Mouse (Mus musculus): ENCODE results near the gene Mcrip1. TPM values are rescaled to one million over a fixed set of nuclear protein-coding genes. Genes with fewer than 3 reads are reported as not detected.
A peak's percentile ranks its signal among the peaks of the same experiment; 100 is the strongest.

Mcrip1 gene
- polyA plus RNA-seq, 1 experiment from 2014 or later: 252 TPM

- WGBS: 84% methylated on average over 7 of the region's 7 CpGs
- no peak for ATAC-seq (ENCODE audit: insufficient number of reproducible peaks, low FRiP score, low TSS enrichment, low read depth)
Observed at GRCm38 (mm10) chr11:120577211-120578023, 27.9 kb upstream of the Mcrip1 start.

GRCm38 (mm10) chr11:120576365-120576981 lies 26.9 kb upstream of the Mcrip1 start:
- peaks cover 26% of the 10 kb centered on the region for H3K36me3 ChIP-seq (ENCODE audit: control insufficient read depth, insufficient read depth, low read length)
- no peak overlapping the region for H3K4me2 ChIP-seq (ENCODE audit: low read depth, severe bottlenecking)
- H3K27ac ChIP-seq (replicated peaks; ENCODE audit: low read depth, low read length): no peak overlapping the region
- whole genome bisulfite sequencing: 87% methylated on average over 3 of the region's 3 CpGs
- ATAC-seq (ENCODE audit: insufficient number of reproducible peaks, low FRiP score, low TSS enrichment, low read depth) (no peak), DNase-seq (ENCODE audit: low spot score) (no peak)
- H3K4me1 ChIP-seq (ENCODE audit: control insufficient read depth, insufficient read depth, low read length): peaks cover 12% of the 10 kb centered on the region
- H3K9ac ChIP-seq (ENCODE audit: low read length): no peak overlapping the region
- no peaks in the 10 kb centered on the region for H3K9me3 ChIP-seq (ENCODE audit: control insufficient read depth, low read length)
- no peaks in the 10 kb centered on the region for H3K27me3 ChIP-seq (ENCODE audit: control insufficient read depth, insufficient read depth, low read length)
- no peak overlapping the region for H3K4me3 ChIP-seq (ENCODE audit: low read depth, low read length)

More at GRCm38 (mm10) chr11:120577211-120578023, 27.9 kb upstream of the Mcrip1 start:
- Histone ChIP-seq H3K27ac (replicated peaks; ENCODE audit: low read depth, low read length) (no peak overlapping the region), H3K27me3 (ENCODE audit: control insufficient read depth, insufficient read depth, low read length) (no peaks in the 10 kb centered on the region), H3K4me3 (ENCODE audit: low read depth, low read length) (no peak overlapping the region), H3K4me2 (ENCODE audit: low read depth, severe bottlenecking) (no peak overlapping the region), H3K9ac (ENCODE audit: low read length) (no peak overlapping the region), H3K36me3 (ENCODE audit: control insufficient read depth, insufficient read depth, low read length) (peaks cover 26% of the 10 kb centered on the region), H3K9me3 (ENCODE audit: control insufficient read depth, low read length) (no peaks in the 10 kb centered on the region), H3K4me1 (ENCODE audit: control insufficient read depth, insufficient read depth, low read length) (peaks cover 12% of the 10 kb centered on the region)
- no peak for DNase-seq (ENCODE audit: low spot score)

GRCm38 (mm10) chr11:120575940-120576339 lies 26.4 kb upstream of the Mcrip1 start:
- no peak overlapping the region for H3K27ac ChIP-seq (replicated peaks; ENCODE audit: low read depth, low read length)
- H3K4me3 ChIP-seq (ENCODE audit: low read depth, low read length): no peak overlapping the region
- H3K9ac ChIP-seq (ENCODE audit: low read length): no peak overlapping the region
- no peaks in the 10 kb centered on the region for H3K27me3 ChIP-seq (ENCODE audit: control insufficient read depth, insufficient read depth, low read length)
- ATAC-seq (ENCODE audit: insufficient number of reproducible peaks, low FRiP score, low TSS enrichment, low read depth) (no peak), DNase-seq (ENCODE audit: low spot score) (no peak)
- no peak overlapping the region for H3K4me2 ChIP-seq (ENCODE audit: low read depth, severe bottlenecking)
- H3K4me1 ChIP-seq (ENCODE audit: control insufficient read depth, insufficient read depth, low read length): peaks cover 16% of the 10 kb centered on the region
- no peaks in the 10 kb centered on the region for H3K9me3 ChIP-seq (ENCODE audit: control insufficient read depth, low read length)
- H3K36me3 ChIP-seq (ENCODE audit: control insufficient read depth, insufficient read depth, low read length): peaks cover 31% of the 10 kb centered on the region

GRCm38 (mm10) chr11:120575046-120575445 lies 25.5 kb upstream of the Mcrip1 start:
- no peak overlapping the region for H3K4me2 ChIP-seq (ENCODE audit: low read depth, severe bottlenecking)
- no peaks in the 10 kb centered on the region for H3K27me3 ChIP-seq (ENCODE audit: control insufficient read depth, insufficient read depth, low read length)
- H3K27ac ChIP-seq (replicated peaks; ENCODE audit: low read depth, low read length): no peak overlapping the region
- peaks cover 13% of the 10 kb centered on the region for H3K4me1 ChIP-seq (ENCODE audit: control insufficient read depth, insufficient read depth, low read length)
- no peak for DNase-seq (ENCODE audit: low spot score)
- H3K9me3 ChIP-seq (ENCODE audit: control insufficient read depth, low read length): no peaks in the 10 kb centered on the region
- 90% methylated on average over 2 of the region's 2 CpGs for WGBS
- H3K4me3 ChIP-seq (ENCODE audit: low read depth, low read length): no peak overlapping the region
- H3K36me3 ChIP-seq (ENCODE audit: control insufficient read depth, insufficient read depth, low read length): peaks cover 39% of the 10 kb centered on the region
- ATAC-seq (ENCODE audit: insufficient number of reproducible peaks, low FRiP score, low TSS enrichment, low read depth): no peak
- H3K9ac ChIP-seq (ENCODE audit: low read length): no peak overlapping the region

GRCm38 (mm10) chr11:120574278-120574600 lies 24.7 kb upstream of the Mcrip1 start:
- ATAC-seq (ENCODE audit: insufficient number of reproducible peaks, low FRiP score, low TSS enrichment, low read depth) (no peak), DNase-seq (ENCODE audit: low spot score) (no peak)
- H3K4me2 ChIP-seq (ENCODE audit: low read depth, severe bottlenecking): peak overlapping the region; percentile 68
- no peak overlapping the region for H3K27ac ChIP-seq (replicated peaks; ENCODE audit: low read depth, low read length)
- WGBS: 45% methylated on average over 5 of the region's 5 CpGs
- peaks cover 40% of the 10 kb centered on the region for H3K36me3 ChIP-seq (ENCODE audit: control insufficient read depth, insufficient read depth, low read length)
- no peaks in the 10 kb centered on the region for H3K27me3 ChIP-seq (ENCODE audit: control insufficient read depth, insufficient read depth, low read length)
- peak overlapping the region; percentile 5; the same call in 1 of the 2 replicates for H3K9ac ChIP-seq (ENCODE audit: low read length)
- 0 out of 2 replicates have a peak, but pooled peaks cover 6% of the 10 kb centered on the region for H3K4me1 ChIP-seq (ENCODE audit: control insufficient read depth, insufficient read depth, low read length)
- H3K4me3 ChIP-seq (ENCODE audit: low read depth, low read length): peak overlapping the region; percentile 97
- no peaks in the 10 kb centered on the region for H3K9me3 ChIP-seq (ENCODE audit: control insufficient read depth, low read length)

GRCm38 (mm10) chr11:120573585-120574277 lies 24.2 kb upstream of the Mcrip1 start:
- H3K4me3 ChIP-seq (ENCODE audit: low read depth, low read length): peak overlapping the region; percentile 97
- H3K9me3 ChIP-seq (ENCODE audit: control insufficient read depth, low read length): no peaks in the 10 kb centered on the region
- no peaks in the 10 kb centered on the region for H3K27me3 ChIP-seq (ENCODE audit: control insufficient read depth, insufficient read depth, low read length)
- no peak for DNase-seq (ENCODE audit: low spot score)
- peak overlapping the region; percentile 94 for H3K9ac ChIP-seq (ENCODE audit: low read length)
- 0 out of 2 replicates have a peak, but pooled peaks cover 4% of the 10 kb centered on the region for H3K4me1 ChIP-seq (ENCODE audit: control insufficient read depth, insufficient read depth, low read length)
- ATAC-seq (ENCODE audit: insufficient number of reproducible peaks, low FRiP score, low TSS enrichment, low read depth): no peak; the same call in 1 of the 2 replicates
- peaks cover 35% of the 10 kb centered on the region for H3K36me3 ChIP-seq (ENCODE audit: control insufficient read depth, insufficient read depth, low read length)
- WGBS: 1% methylated on average over 23 of the region's 23 CpGs
- peak overlapping the region; percentile 68 for H3K4me2 ChIP-seq (ENCODE audit: low read depth, severe bottlenecking)
- peak overlapping the region; percentile 85 for H3K27ac ChIP-seq (replicated peaks; ENCODE audit: low read depth, low read length)

GRCm38 (mm10) chr11:120572752-120573584 lies 23.4 kb upstream of the Mcrip1 start, which contains the start of gene P4hb:
Gene P4hb (minus strand): TSS chr11:120573253.
- DNase-seq (ENCODE audit: low spot score): peak; percentile 99
- Histone ChIP-seq H3K4me1 (ENCODE audit: control insufficient read depth, insufficient read depth, low read length) (0 out of 2 replicates have a peak, but pooled peaks cover 4% of the 10 kb centered on the region), H3K36me3 (ENCODE audit: control insufficient read depth, insufficient read depth, low read length) (peaks cover 35% of the 10 kb centered on the region), H3K27ac (replicated peaks; ENCODE audit: low read depth, low read length) (peak within 1 kb of the TSS; percentile 85), H3K9ac (ENCODE audit: low read length) (peak within 1 kb of the TSS; percentile 94), H3K4me3 (ENCODE audit: low read depth, low read length) (peak within 1 kb of the TSS; percentile 97), H3K9me3 (ENCODE audit: control insufficient read depth, low read length) (no peaks in the 10 kb centered on the region), H3K4me2 (ENCODE audit: low read depth, severe bottlenecking) (peak within 1 kb of the TSS; percentile 81), H3K27me3 (ENCODE audit: control insufficient read depth, insufficient read depth, low read length) (no peaks in the 10 kb centered on the region)
- WGBS: under 1% methylated on average over 92 of the region's 94 CpGs
- ATAC-seq (ENCODE audit: insufficient number of reproducible peaks, low FRiP score, low TSS enrichment, low read depth): peak; percentile 96
